Mouse (Mus musculus): ENCODE measurements around the gene Insr.

Insr gene

GRCm38 (mm10) chr8:3276009-3276408, 3.4 kb downstream of the Insr start:
- DNase-seq (ENCODE audit: extremely low spot score, low spot score) = no peak

- DNase-seq (ENCODE audit: extremely low spot score, low spot score) = no peak
Measured at GRCm38 (mm10) chr8:3275189-3275588, 4.2 kb downstream of the Insr start.

- DNase-seq (ENCODE audit: extremely low spot score, low spot score) = no peak
Measured at GRCm38 (mm10) chr8:3273799-3274198, 5.6 kb downstream of the Insr start.

GRCm38 (mm10) chr8:3267449-3267761, 12.0 kb downstream of the Insr start:
- no peak for DNase-seq (ENCODE audit: extremely low spot score, low spot score)

GRCm38 (mm10) chr8:3266686-3267448, 12.6 kb downstream of the Insr start:
- no peak for DNase-seq (ENCODE audit: extremely low spot score, low spot score)

DNA sequence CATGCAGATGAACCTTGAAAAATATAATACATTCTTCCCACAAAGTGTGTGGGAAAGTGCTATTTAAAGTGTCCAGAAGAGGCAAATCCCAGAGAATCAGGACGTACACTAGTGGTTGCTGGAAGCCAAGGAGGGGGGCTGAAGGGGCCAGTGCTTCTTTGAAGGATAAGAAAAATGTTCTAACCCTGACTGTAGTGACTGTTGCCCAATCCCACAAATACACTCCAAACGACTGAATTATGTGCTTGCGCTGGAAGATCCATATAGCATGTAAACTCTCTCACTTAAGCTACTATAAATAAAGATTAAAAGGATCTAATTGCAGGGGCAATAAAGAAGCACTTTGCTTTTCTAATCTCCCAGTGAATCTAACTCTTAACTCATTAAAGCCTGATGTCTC, 14.2 kb downstream of the Insr start:
- no peak for DNase-seq (ENCODE audit: extremely low spot score, low spot score)

DNA sequence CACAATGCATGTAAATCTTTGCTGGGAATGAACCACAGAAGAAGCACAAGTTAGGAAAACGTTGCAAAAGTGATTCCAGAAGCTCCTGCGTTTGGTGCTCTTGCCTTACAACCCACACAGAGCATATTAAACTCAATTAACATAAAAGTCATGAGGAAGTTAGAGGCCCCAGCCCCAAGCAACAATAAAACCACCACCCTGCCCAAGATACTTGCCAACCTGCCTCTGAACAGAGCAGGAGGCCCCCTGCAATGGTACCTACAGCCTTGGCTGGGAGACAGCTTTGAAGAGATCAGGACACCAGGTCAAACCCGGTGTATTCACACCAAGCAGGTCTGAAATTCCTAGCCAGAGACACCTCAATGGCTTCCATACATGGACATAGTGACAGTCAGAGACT, 16.6 kb downstream of the Insr start:
- DNase-seq (ENCODE audit: extremely low spot score, low spot score) = no peak

DNA sequence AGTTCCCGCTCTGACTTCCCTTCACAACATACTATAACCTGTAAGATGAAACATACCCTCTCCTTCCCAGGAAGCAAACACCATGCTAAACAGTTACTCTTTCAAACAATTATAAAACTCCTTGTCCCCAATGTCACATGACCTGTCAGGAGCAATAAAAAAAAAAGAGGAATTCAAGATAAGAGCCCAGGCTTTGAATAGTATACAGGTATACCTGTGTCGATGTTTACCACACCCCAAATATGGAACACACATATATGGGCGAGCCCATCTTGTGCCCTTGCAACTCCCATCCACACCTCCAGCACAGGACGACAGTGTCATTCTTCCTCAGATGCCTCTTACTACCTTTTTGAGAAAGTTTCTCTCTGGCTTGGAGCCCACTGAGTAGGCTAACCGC, 18.3 kb downstream of the Insr start:
- DNase-seq (ENCODE audit: extremely low spot score, low spot score) = no peak

DNA sequence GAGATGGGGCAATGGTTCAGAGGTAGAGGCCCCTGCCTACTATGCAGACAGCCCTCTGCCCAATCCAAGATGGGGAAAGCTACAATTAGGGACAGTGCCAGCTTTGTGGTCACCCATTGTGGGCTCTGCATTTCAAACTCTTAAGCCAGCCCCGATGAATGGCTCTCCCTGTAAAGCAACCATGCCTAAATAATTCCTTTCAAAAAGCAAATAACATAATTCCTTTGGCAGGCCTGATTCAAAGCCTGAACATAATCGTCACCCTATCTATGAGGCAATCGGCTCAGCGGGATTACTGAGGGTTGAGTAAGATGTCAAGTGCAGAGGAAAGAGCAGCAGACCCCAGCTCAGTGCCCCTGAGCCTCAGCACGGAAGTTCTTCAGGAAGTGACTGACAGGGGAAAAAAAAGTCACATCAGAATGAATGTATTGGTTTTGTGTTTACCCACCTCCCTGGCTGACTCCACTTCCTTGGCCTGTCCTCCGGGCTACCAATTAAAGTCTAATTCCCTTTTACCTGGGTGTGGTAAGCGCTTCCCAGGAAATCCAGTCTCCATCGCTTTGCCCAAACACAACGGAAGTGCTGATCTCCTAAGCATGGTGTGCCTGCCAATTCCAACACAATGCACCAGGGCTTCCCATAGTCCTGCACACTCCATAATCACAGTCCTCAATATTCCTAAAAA, 19.1 kb downstream of the Insr start:
- DNase-seq (ENCODE audit: extremely low spot score, low spot score) = no peak

GRCm38 (mm10) chr8:3256147-3256940, 23.1 kb downstream of the Insr start:
- DNase-seq (ENCODE audit: extremely low spot score, low spot score) = no peak

GRCm38 (mm10) chr8:3255321-3255720, 24.1 kb downstream of the Insr start:
- no peak for DNase-seq (ENCODE audit: extremely low spot score, low spot score)

GRCm38 (mm10) chr8:3253179-3253578, 26.2 kb downstream of the Insr start:
- no peak for DNase-seq (ENCODE audit: extremely low spot score, low spot score)

GRCm38 (mm10) chr8:3252665-3253064, 26.8 kb downstream of the Insr start:
- DNase-seq (ENCODE audit: extremely low spot score, low spot score) = no peak

GRCm38 (mm10) chr8:3251101-3251500, 28.3 kb downstream of the Insr start:
- DNase-seq (ENCODE audit: extremely low spot score, low spot score) = no peak

DNA sequence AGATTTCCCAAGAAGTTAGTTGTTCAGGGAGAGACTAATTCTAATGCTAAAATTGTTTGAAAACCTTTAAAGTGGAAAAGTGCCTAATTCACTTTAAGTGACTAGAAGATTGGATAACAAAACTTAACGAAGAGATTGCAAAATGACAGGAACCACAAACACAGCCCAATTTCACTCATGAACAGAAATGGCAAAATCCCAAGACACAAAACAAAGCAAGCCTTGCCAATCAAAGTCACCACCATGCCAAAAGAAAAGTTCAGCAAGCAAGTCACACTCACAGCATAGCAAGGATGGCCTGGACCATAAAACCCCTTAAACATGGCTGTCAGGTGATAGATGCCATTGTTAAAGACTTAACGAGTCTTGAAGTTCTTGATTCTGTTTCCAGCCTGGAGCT, 29.5 kb downstream of the Insr start:
- DNase-seq (ENCODE audit: extremely low spot score, low spot score) = no peak

GRCm38 (mm10) chr8:3248704-3249103, 30.7 kb downstream of the Insr start:
- DNase-seq (ENCODE audit: extremely low spot score, low spot score) = no peak

DNA sequence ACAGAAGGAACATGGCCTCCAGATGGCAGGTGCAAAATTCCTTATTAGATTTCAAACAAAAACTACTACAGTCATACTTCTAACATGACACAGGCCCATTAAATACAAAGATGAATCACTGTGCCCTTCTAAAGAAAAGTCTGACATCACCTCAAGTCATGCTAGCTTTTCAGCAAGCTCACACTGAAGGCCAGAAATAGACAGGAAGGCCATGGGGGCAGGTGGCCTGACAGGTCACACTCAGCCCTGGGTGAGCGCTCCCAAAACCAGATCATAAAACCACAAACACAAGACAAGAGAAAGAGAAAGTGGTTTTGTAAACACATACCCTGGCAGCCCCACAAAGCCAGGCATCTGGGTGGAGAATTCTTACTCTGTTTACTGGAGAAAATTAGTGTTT, 32.3 kb downstream of the Insr start:
- no peak for DNase-seq (ENCODE audit: extremely low spot score, low spot score)

DNA sequence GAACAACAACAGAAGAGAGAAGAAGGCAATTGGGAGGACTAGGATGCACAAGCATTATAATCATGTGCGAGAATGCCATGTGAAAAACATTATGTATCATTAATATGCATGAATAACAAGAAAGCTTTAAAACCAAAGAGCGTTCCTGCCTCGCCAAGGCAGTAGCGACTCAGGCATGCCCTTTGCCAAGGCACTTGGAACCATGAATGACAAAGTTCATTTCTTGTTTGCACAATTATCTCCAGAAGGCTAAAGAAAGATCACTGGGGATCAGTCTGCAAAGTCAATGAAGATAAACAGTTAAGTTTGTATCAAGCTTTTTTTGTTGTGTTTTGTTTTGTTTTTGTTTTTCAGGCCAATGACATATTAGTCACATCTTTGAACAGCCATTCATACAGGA, 36.2 kb downstream of the Insr start:
- DNase-seq (ENCODE audit: extremely low spot score, low spot score) = no peak

GRCm38 (mm10) chr8:3240725-3241124, 38.7 kb downstream of the Insr start:
- DNase-seq (ENCODE audit: extremely low spot score, low spot score) = no peak

- DNase-seq (ENCODE audit: extremely low spot score, low spot score) = no peak
Measured at GRCm38 (mm10) chr8:3239641-3240040, 39.8 kb downstream of the Insr start.

GRCm38 (mm10) chr8:3238792-3239191, 40.6 kb downstream of the Insr start:
- no peak for DNase-seq (ENCODE audit: extremely low spot score, low spot score)

- DNase-seq (ENCODE audit: extremely low spot score, low spot score) = no peak
Measured at GRCm38 (mm10) chr8:3237319-3237718, 42.1 kb downstream of the Insr start.

All from neural tube, embryonic 10.5 days (tissue).